Mouse (Mus musculus) testis, adult 2 months (tissue): ENCODE measurements at regions not wholly inside any gene's neighbourhood (a gene's known extent, or its start where the extent isn't known, plus 50 kb on each side); places are given as distances from the start of the nearest gene placed in this dataset.

Experiments used
- CTCF ChIP-seq: fragments of 200-500 bp; IDR thresholded peaks from 2 replicates; pipeline ENCODE4 v1.5.1; 2012; ENCODE audit warnings: low read depth, mild to moderate bottlenecking, inconsistent platforms, low read length, moderate library complexity; ENCODE audit not compliant: control insufficient read depth, insufficient read depth, insufficient replicate concordance
- POLR2A ChIP-seq: fragments of 200-500 bp; IDR thresholded peaks from 2 replicates; pipeline ENCODE4 v1.6.1; 2012; ENCODE audit warnings: low read depth, mild to moderate bottlenecking, inconsistent platforms, low read length, moderate library complexity; ENCODE audit not compliant: control insufficient read depth

DNA sequence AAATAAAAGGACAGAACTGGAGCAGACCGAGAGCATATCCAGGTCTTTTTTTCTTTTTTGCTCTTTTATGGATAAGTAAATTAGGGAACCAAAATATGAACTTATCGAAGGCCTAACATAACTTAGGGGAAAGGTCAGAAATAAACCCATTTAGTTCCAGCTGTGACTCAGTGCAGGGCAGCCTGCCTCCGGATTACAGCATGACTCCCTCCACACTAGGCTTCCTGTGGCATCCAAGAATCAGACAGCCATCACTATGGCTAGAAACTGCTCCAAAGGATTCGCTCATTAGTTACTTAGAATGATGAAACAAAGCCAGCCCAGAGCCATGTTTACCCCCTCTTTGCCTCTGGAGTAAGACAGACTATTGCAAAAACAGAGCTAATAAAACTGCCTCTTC is 116.6 kb upstream of the Six2 start:
- TF ChIP-seq CTCF (no peak), POLR2A (no peak)
